Mouse (Mus musculus) heart, adult 2 months (tissue): ENCODE measurements around the gene Nuak2. TPM values are rescaled to one million over a fixed set of nuclear protein-coding genes. Genes with fewer than 3 reads are reported as not detected.

Experiments used
- DNase-seq, 2 experiments: peaks; one replicate each; pipeline ENCODE4 v3.0.0; 2021
- H3K27ac ChIP-seq: fragments of 200-600 bp; 2 replicates; pipeline ENCODE4 v1.8.1; 2022
- H3K27me3 ChIP-seq: fragments of 200-500 bp; 2 replicates; pipeline ENCODE4 v1.6.1; 2012; ENCODE audit warnings: mild to moderate bottlenecking, low read length, inconsistent platforms, mixed read lengths; ENCODE audit not compliant: control insufficient read depth, insufficient read depth
- H3K36me3 ChIP-seq: fragments of 200-500 bp; 2 replicates; pipeline ENCODE4 v1.6.1; 2012; ENCODE audit warnings: low read length, inconsistent platforms; ENCODE audit not compliant: control insufficient read depth, insufficient read depth
- H3K4me1 ChIP-seq: fragments of 200-500 bp; 2 replicates; pipeline ENCODE4 v1.6.1; 2011; ENCODE audit warnings: low read length; ENCODE audit not compliant: control insufficient read depth, insufficient read depth
- H3K4me3 ChIP-seq: fragments of 200-600 bp; 2 replicates; pipeline ENCODE4 v1.8.1; 2022
- H3K79me2 ChIP-seq: fragments of 200-500 bp; replicated peaks from 2 replicates; pipeline ENCODE4 v1.6.1; 2012; ENCODE audit warnings: mild to moderate bottlenecking, inconsistent platforms, low read length, moderate library complexity, mixed read lengths; ENCODE audit not compliant: control insufficient read depth, insufficient read depth
- H3K9ac ChIP-seq: fragments of 200-500 bp; 2 replicates; pipeline ENCODE4 v1.6.1; 2012; ENCODE audit warnings: low read depth, mild to moderate bottlenecking, control low read depth, inconsistent platforms, low read length, mixed read lengths
- CTCF ChIP-seq: fragments of 200-600 bp; IDR thresholded peaks from 2 replicates; pipeline ENCODE4 v1.8.1; 2022; ENCODE audit warnings: antibody characterized with exemption, mild to moderate bottlenecking, moderate library complexity
- EP300 ChIP-seq: fragments of 200-500 bp; IDR thresholded peaks from 2 replicates; pipeline ENCODE4 v1.6.1; 2011; ENCODE audit warnings: low read depth, low read length, control low read depth; ENCODE audit not compliant: insufficient read depth
- POLR2A ChIP-seq: fragments of 200-500 bp; IDR thresholded peaks from 2 replicates; pipeline ENCODE4 v1.6.1; 2011; ENCODE audit warnings: mild to moderate bottlenecking, low read depth, low read length, control low read depth; ENCODE audit not compliant: insufficient read depth
- WGBS: fragments of 180-500 bp; shearing (Covaris S2); methylation state at CpG from one replicate; pipeline ENCODE4 v1.1.7; 2018; 5-methylcytosine and 5-hydroxymethylcytosine counted together
- intact Hi-C: fragments of 180-260 bp; cut with DNase I; formaldehyde crosslinking; loops from one replicate; pipeline ENCODE4 v1.15.1; 2025
- polyA plus RNA-seq: library from polyadenylated mRNA; depleted of rRNA; stranded (reverse); fragments of >200 nt; gene quantifications from 2 replicates; pipeline ENCODE4 v1.2.3, GENCODE M21; 2012
- total RNA-seq, 2 experiments: library from RNA; stranded (reverse); gene quantifications; 2 replicates each; pipeline ENCODE4 v1.2.3; 2021

Nuak2 gene
- total and polyA plus RNA-seq, 3 experiments: 2.8 to 4.3 (median 4.1) TPM

DNA sequence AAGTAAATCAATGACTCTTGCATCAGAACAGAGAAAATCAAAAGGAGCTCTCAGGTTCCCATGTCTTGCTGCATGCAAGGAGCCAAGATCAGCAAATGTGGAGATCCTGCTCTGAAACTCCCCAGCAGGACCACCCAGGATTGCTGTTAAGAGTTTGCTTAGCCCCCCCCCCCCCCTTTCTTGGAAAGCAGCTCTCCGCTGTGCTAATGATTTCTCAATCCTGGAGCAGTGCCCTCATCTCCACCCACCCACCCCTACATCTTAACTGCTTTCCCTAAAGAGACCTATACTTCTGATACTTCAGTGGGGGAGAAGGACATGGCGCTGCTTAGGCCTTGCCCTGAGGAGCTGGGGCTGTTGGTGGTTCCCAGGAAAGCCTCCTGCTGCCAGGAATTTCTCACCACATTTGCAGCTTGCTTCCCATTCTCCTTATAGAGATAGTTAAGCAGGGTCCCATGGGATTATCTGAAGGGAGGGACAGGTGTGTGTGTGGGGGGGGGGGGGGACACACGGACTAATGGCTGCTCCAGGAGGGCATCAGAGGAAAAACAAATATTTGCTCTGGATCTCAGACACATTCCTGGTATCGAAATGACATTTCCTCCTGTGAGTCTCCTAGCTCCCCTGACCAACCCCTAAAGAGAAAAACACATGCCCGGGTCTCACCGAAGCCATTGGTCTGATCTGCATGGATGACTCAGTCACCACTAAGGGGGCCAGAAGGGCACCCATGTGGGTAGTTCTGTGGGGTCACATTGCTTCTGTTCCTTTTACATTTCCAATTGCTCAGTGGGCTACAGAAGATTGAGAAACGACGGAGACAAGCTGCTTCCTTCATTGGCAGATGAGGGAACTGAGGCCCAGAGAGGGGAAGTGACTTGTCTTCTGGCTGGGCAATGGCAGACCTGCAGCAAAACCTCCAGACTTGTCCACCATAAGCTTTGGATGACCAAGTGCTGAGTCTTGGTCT, 2.3 kb downstream of the Nuak2 start:
- no peak overlapping the region for H3K27ac ChIP-seq
- H3K79me2 ChIP-seq: peaks cover 1% of the 10 kb centered on the region; the same call in 1 of the 2 replicates
- no peaks in the 10 kb centered on the region for H3K27me3 ChIP-seq
- no peak for TF ChIP-seq POLR2A
- TF ChIP-seq CTCF: no peak
- no peak for TF ChIP-seq EP300
- WGBS: 48% methylated on average over 8 of the region's 8 CpGs
- H3K4me1 ChIP-seq: peaks cover 9% of the 10 kb centered on the region
- DNase-seq: peak in 1 of 2 experiments; percentile 30
- intact Hi-C loops: loop anchor here (2.0 kb wide), 1 partner anchor 15 kb away; no protein-coding TSS in a partner anchor
- no peak overlapping the region for H3K9ac ChIP-seq
- H3K4me3 ChIP-seq: no peak overlapping the region
- H3K36me3 ChIP-seq: peaks cover 2% of the 10 kb centered on the region; the same call in 1 of the 2 replicates

DNA sequence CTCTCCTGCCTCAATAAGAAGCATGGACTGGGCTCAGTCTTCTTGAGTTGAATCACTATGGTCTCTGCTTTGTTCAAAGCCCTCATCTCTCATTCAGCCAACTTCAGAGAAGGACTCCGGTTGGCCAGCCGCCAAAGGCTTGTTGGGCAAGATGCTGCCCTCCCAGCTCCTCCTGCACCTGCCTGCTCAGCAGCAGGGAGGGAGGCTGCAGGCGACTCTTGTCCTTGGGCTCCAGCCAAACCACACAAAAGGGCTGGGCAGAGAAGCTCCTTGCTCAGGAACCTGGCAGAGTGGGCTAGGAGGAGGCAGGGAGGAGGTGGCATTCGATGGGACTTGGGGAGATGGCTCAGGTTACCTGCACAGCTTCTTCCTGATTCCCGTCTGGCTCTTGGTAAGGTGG, 3.3 kb downstream of the Nuak2 start:
- no peak overlapping the region for H3K27ac ChIP-seq
- intact Hi-C loops: loop anchor here (2.0 kb wide), 1 partner anchor 14 kb away; no protein-coding TSS in a partner anchor
- H3K4me1 ChIP-seq: peaks cover 9% of the 10 kb centered on the region
- no peak overlapping the region for H3K9ac ChIP-seq
- TF ChIP-seq POLR2A (no peak), EP300 (no peak), CTCF (no peak)
- peaks cover 2% of the 10 kb centered on the region; the same call in 1 of the 2 replicates for H3K36me3 ChIP-seq
- peaks cover 1% of the 10 kb centered on the region; the same call in 1 of the 2 replicates for H3K79me2 ChIP-seq
- no peak overlapping the region for H3K4me3 ChIP-seq
- 55% methylated on average over 5 of the region's 5 CpGs for WGBS
- DNase-seq: peak in 1 of 2 experiments; percentile 51
- H3K27me3 ChIP-seq: no peaks in the 10 kb centered on the region

DNA sequence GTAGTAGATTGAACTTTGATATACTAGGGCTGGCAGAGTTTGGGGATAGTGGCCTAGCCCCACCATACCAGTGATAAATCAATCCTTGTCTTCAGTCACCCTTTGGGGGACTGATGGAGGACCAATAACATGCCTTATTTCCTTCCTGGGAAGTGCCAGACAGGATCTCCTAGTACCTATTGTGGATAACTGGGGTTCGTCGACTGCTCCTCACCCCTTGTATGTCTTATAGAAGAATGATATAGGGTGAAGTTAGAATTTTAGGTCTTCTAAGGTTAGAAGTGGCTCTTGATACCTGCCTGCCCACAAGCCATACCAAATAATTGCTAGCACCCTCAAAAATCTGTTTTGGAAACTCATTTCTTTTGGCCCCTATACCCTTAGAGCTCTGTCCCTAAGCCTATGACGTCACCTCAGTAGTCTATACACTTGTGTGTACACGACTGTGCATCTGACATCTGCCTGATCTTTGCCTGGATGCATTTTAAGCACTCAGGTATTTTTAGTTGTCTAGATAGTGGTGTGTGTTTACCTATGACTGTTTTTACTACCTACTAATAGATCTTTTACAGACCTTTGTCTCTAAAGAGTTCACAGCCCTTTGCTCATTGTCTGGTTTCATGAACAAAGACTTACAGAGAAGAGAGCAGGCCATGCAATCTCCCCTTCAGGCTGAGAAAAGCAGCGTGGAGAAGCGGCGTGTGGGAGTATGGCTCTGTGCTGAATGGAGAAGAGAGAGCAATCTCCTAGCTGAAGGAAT, 6.1 kb downstream of the Nuak2 start:
- H3K36me3 ChIP-seq: peaks cover 2% of the 10 kb centered on the region; the same call in 1 of the 2 replicates
- H3K4me3 ChIP-seq: no peak overlapping the region
- WGBS: 75% methylated on average over 7 of the region's 7 CpGs
- H3K4me1 ChIP-seq: peaks cover 9% of the 10 kb centered on the region
- H3K27me3 ChIP-seq: no peaks in the 10 kb centered on the region
- DNase-seq: no peak
- peaks cover 1% of the 10 kb centered on the region; the same call in 1 of the 2 replicates for H3K79me2 ChIP-seq
- peak overlapping the region; percentile 52 for H3K27ac ChIP-seq
- H3K9ac ChIP-seq: no peak overlapping the region
- intact Hi-C loops: loop anchor here (10.0 kb wide), 1 partner anchor 317 kb away; the partner anchor contains the start of gene Elk4
- TF ChIP-seq EP300: no peak
- no peak for TF ChIP-seq CTCF

DNA sequence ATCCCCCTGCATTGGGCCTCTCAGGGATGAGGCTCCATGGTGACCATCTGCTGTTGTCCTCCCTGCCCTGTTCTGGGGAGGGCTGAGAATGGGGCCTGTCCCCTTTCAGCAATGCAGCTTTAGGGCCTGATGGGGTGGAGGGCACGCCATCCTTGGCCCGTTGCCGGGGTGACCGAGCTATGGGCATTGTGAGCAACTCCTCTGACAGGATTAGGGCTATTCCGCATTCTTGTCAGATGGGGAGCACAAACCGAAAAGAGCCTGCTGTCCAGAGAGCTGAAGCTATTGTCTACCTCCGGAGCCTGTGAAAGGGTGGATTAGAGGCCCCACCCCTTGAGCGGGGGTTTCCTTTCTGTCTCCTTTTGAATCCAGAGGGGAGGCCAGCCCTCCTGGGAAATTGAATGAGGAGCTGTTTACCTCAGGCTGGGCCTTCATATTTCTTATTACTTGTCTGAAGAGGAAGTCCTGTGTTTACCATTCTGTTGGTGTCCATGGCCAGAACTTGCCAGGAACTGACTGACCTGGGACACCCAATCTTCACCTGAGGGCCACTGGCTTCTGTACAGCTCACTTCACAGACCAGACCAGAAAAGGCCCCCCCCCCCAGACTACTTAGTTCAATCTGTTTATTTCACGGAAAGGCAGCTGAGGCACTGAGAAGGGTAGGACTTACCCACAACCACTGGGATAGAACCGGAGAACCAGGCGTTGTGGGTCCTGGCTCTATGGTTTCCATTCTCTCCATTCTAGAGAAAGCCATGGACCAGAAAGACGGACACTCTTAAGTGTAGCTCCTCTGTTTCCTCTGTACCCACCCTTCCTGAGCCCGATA, 7.0 kb downstream of the Nuak2 start:
- Histone ChIP-seq H3K79me2 (no peaks in the 10 kb centered on the region; the same call in 1 of the 2 replicates), H3K9ac (no peak overlapping the region; the same call in 1 of the 2 replicates), H3K4me1 (peaks cover 9% of the 10 kb centered on the region), H3K27me3 (no peaks in the 10 kb centered on the region), H3K27ac (peak overlapping the region; percentile 52), H3K36me3 (no peaks in the 10 kb centered on the region), H3K4me3 (no peak overlapping the region)
- intact Hi-C loops: loop anchor here (10.0 kb wide), 1 partner anchor 318 kb away; the partner anchor contains the start of gene Elk4
- peak in 1 of 2 experiments; percentile 54 for DNase-seq
- WGBS: 46% methylated on average over 13 of the region's 13 CpGs
- TF ChIP-seq POLR2A (no peak), CTCF (0 out of 2 replicates have a peak, but pooled peaks have one; percentile 16), EP300 (no peak)

DNA sequence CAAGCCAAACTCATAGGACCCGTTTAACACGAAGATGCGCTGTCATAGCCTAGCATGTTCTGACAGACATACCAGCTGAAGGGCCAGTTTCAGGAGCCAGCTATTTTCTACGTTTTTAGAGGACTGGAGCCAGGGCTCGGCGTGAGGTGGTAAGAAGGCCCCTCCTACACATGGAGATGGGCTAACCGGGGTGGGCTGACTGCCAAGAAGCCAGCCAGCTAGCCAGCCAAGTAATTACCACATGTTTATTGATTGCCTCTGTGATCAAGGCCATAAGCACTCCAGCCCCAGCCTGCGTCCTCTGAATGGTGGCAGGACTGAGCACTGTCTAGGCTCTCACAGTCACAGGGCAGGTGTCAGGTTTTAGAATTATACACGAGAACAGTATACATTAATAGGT, 10.9 kb downstream of the Nuak2 start:
- Histone ChIP-seq H3K9ac (no peak overlapping the region), H3K4me1 (peaks cover 10% of the 10 kb centered on the region), H3K27me3 (no peaks in the 10 kb centered on the region), H3K79me2 (no peaks in the 10 kb centered on the region), H3K27ac (no peak overlapping the region), H3K4me3 (no peak overlapping the region), H3K36me3 (no peaks in the 10 kb centered on the region)
- WGBS: 58% methylated on average over 9 of the region's 9 CpGs
- TF ChIP-seq POLR2A: no peak
- no peak for TF ChIP-seq EP300
- TF ChIP-seq CTCF: no peak
- DNase-seq: no peak
- intact Hi-C loops: loop anchor here (10.0 kb wide), 1 partner anchor 322 kb away; the partner anchor contains the start of gene Elk4
